ENCODE assay signal across 29 mouse cellular contexts in the genomic region with DNA sequence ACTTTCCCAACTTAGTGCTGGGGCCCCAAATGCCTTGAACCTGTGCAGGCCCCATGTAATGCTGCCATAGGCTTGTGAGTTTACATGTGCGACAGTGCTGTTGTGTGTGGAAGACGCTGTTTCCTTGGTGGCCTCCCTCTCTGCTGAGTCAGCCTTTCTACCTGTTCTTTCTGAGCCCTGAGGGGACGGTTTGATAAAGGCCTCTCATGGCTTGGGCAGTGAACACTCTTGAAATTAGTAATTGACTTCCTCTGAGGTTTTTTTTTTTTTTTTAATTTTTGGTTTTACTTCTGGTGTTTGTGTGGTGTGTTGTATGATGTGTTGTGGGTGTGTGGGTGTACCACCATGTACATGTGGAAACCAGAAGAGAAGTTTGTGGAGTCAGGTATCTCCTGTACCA. TPM values are rescaled to one million over a fixed set of nuclear protein-coding genes. Genes with fewer than 3 reads are reported as not detected.
A peak's percentile ranks its signal among the peaks of the same experiment; 100 is the strongest.
DNase-seq lines count a peak whose midpoint lies in the region; ATAC-seq and TF ChIP-seq lines count a peak whose summit lies in the region.
"Had no signal": no experiment of that assay in that cellular context is flagged by ENCODE, and none has a peak within 500 bp of the region (broad histone marks: within the 10 kb centered on the region; RNA-seq: fewer than 3 reads in every experiment).

No protein-coding gene starts in this region.

- WGBS in hindbrain, embryonic 13.5 days, result 79% methylated on average over 3 of the region's 3 CpGs
- 82% methylated on average over 3 of the region's 3 CpGs for WGBS in midbrain, embryonic 15.5 days

- peak; percentile 30 for DNase-seq in CD4-positive, CD25-positive, alpha-beta regulatory T cell, adult 2 months (ENCODE audit: low read depth, low spot score)
- no peak for DNase-seq in ES-E14 (ENCODE audit: low read depth, low spot score)
- DNase-seq in testis, postnatal 14 days (ENCODE audit: low spot score), result no peak
- DNase-seq: adrenal gland, adult 8-10 months; adrenal gland, postnatal 25 days; cerebellum, adult 11-12 months; cerebellum, adult 8-10 months; cerebellum, postnatal 10 days; cerebellum, postnatal 36 days; embryo, embryonic 11 days; gastrocnemius, postnatal 10 days; heart, adult 18-20 months; heart, postnatal 14 days; heart, postnatal 4 days; kidney, adult 18-20 months had no signal

- ATAC-seq in megakaryocyte, adult 5-6 weeks (ENCODE audit: poor library complexity, severe bottlenecking), result no peak
- ATAC-seq in inflammation-experienced regulatory T-cells, adult 6 months, result peak; percentile 68
- no peak for ATAC-seq in hindbrain, embryonic 13.5 days (ENCODE audit: low FRiP score)
- ATAC-seq in midbrain, embryonic 15.5 days (replicated peaks), result no peak
- ATAC-seq: forebrain, embryonic 15.5 days; intestine, embryonic 16.5 days had no signal

- no peak overlapping the region; the same call in 1 of the 2 replicates for H3K27ac ChIP-seq in ES-E14 (ENCODE audit: insufficient read depth, low read depth, low read length, poor library complexity, severe bottlenecking)
- H3K27ac ChIP-seq in hindbrain, embryonic 13.5 days, result no peak overlapping the region
- no peak overlapping the region for H3K27ac ChIP-seq in midbrain, embryonic 15.5 days
- H3K27ac ChIP-seq: embryonic facial prominence, embryonic 10.5 days; embryonic facial prominence, embryonic 13.5 days; forebrain, embryonic 12.5 days; forebrain, embryonic 15.5 days; heart, embryonic 10.5 days; heart, embryonic 13.5 days; hindbrain, embryonic 15.5 days had no signal

- H3K27me3 ChIP-seq in megakaryocyte, embryonic 14.5 days (replicated peaks), result no peaks in the 10 kb centered on the region
- H3K27me3 ChIP-seq in hindbrain, embryonic 13.5 days, result no peaks in the 10 kb centered on the region
- H3K27me3 ChIP-seq in midbrain, embryonic 15.5 days (replicated peaks), result no peaks in the 10 kb centered on the region
- H3K27me3 ChIP-seq: embryonic facial prominence, embryonic 13.5 days; forebrain, embryonic 12.5 days; forebrain, embryonic 15.5 days; heart, embryonic 13.5 days; hindbrain, embryonic 15.5 days had no signal

- H3K9me3 ChIP-seq in megakaryocyte, embryonic 14.5 days, result no peaks in the 10 kb centered on the region
- no peaks in the 10 kb centered on the region for H3K9me3 ChIP-seq in ES-E14 (ENCODE audit: control insufficient read depth, insufficient read depth, low read depth, low read length)
- H3K9me3 ChIP-seq in hindbrain, embryonic 13.5 days, result no peaks in the 10 kb centered on the region
- no peaks in the 10 kb centered on the region for H3K9me3 ChIP-seq in midbrain, embryonic 15.5 days
- H3K9me3 ChIP-seq: embryonic facial prominence, embryonic 10.5 days; embryonic facial prominence, embryonic 13.5 days; forebrain, embryonic 12.5 days; forebrain, embryonic 15.5 days; heart, embryonic 10.5 days; heart, embryonic 13.5 days; hindbrain, embryonic 15.5 days had no signal

- no peak overlapping the region for H3K9ac ChIP-seq in ES-E14 (ENCODE audit: insufficient read depth, low read depth, low read length, poor library complexity, severe bottlenecking)
- H3K9ac ChIP-seq in hindbrain, embryonic 13.5 days, result no peak overlapping the region
- H3K9ac ChIP-seq in midbrain, embryonic 15.5 days, result no peak overlapping the region
- H3K9ac ChIP-seq: embryonic facial prominence, embryonic 13.5 days; forebrain, embryonic 12.5 days; forebrain, embryonic 15.5 days; heart, embryonic 13.5 days; hindbrain, embryonic 15.5 days had no signal

- H3K36me3 ChIP-seq in megakaryocyte, embryonic 14.5 days (replicated peaks; ENCODE audit: low read length), result peaks cover 45% of the 10 kb centered on the region
- H3K36me3 ChIP-seq in ES-E14 (ENCODE audit: control insufficient read depth, insufficient read depth, low read length, poor library complexity, severe bottlenecking), result no peaks in the 10 kb centered on the region
- H3K36me3 ChIP-seq in hindbrain, embryonic 13.5 days, result 0 out of 2 replicates have a peak, but pooled peaks cover 3% of the 10 kb centered on the region
- H3K36me3 ChIP-seq in midbrain, embryonic 15.5 days (replicated peaks), result no peaks in the 10 kb centered on the region
- H3K36me3 ChIP-seq: forebrain, embryonic 12.5 days had no signal

- peaks cover 41% of the 10 kb centered on the region for H3K4me1 ChIP-seq in megakaryocyte, embryonic 14.5 days
- no peaks in the 10 kb centered on the region for H3K4me1 ChIP-seq in ES-E14 (ENCODE audit: control insufficient read depth in 2 of 2, insufficient read depth in 2 of 2, low read length in 2 of 2, poor library complexity in 1 of 2)
- no peaks in the 10 kb centered on the region for H3K4me1 ChIP-seq in hindbrain, embryonic 13.5 days (replicated peaks)
- no peaks in the 10 kb centered on the region for H3K4me1 ChIP-seq in midbrain, embryonic 15.5 days
- H3K4me1 ChIP-seq: embryonic facial prominence, embryonic 10.5 days; embryonic facial prominence, embryonic 13.5 days; forebrain, embryonic 12.5 days; forebrain, embryonic 15.5 days; heart, embryonic 10.5 days; heart, embryonic 13.5 days; hindbrain, embryonic 15.5 days had no signal

- in situ Hi-C loops in ES-E14 (cut with MboI; ENCODE audit: low sequenced_read_pairs in 2 of 2, unreplicated experiment in 2 of 2), result no loop called here

- no peak overlapping the region for H3K4me2 ChIP-seq in hindbrain, embryonic 13.5 days
- H3K4me2 ChIP-seq in midbrain, embryonic 15.5 days, result no peak overlapping the region
- H3K4me2 ChIP-seq: embryonic facial prominence, embryonic 13.5 days; forebrain, embryonic 12.5 days; forebrain, embryonic 15.5 days; heart, embryonic 13.5 days; hindbrain, embryonic 15.5 days had no signal

- peak overlapping the region; percentile 59 for H3K4me3 ChIP-seq in megakaryocyte, embryonic 14.5 days (replicated peaks)
- H3K4me3 ChIP-seq in ES-E14 (ENCODE audit: insufficient read depth in 1 of 2, low read depth in 1 of 2, low read length in 2 of 2, poor library complexity in 1 of 2, severe bottlenecking in 1 of 2), result no peak overlapping the region
- H3K4me3 ChIP-seq in hindbrain, embryonic 13.5 days, result no peak overlapping the region
- H3K4me3 ChIP-seq in midbrain, embryonic 15.5 days, result no peak overlapping the region
- H3K4me3 ChIP-seq: embryonic facial prominence, embryonic 10.5 days; embryonic facial prominence, embryonic 13.5 days; erythroblast, embryonic 14.5 days; forebrain, embryonic 12.5 days; forebrain, embryonic 15.5 days; heart, embryonic 10.5 days; heart, embryonic 13.5 days; hindbrain, embryonic 15.5 days had no signal

TF ChIP-seq in ES-E14, 5 proteins besides CTCF, POLR2A, EP300 and RAD21:
- TF ChIP-seq MAFK (IDR thresholded peaks at IDR 0.05; ENCODE audit: insufficient read depth, low read depth, low read length) (0 out of 2 replicates have a peak, but pooled peaks have one; percentile 43), ZNF384 (IDR thresholded peaks at IDR 0.05; ENCODE audit: low read depth, low read length) (no peak)

RNA-seq across cellular contexts. Expression of gene Hace1, which starts 57.6 kb away (rescaled TPM):
- polyA plus RNA-seq in megakaryocyte, embryonic 14.5 days (2012; ENCODE audit: insufficient read depth, low replicate concordance), result 0.71 and 1.8 TPM in 2 replicates
- total RNA-seq in megakaryocyte, adult 5-6 weeks (2015), result 14.3 and 16.2 TPM in 2 replicates
- total RNA-seq in megakaryocyte, adult 5-6 weeks (2017), result 21.2 and 22.4 TPM in 2 replicates
- total RNA-seq in ES-E14 (2012; rRNA removed), result 14.5 and 16.9 TPM in 2 replicates
- 1 to 10 TPM; 6.9 to 8.8 (median 7.0) TPM for polyA plus RNA-seq in inflammation-experienced regulatory T-cells, adult 6 months (2017; shearing (Covaris generic))
- 16.9 and 19.0 TPM in 2 replicates for polyA plus RNA-seq in hindbrain, embryonic 13.5 days (2015; fragmentation: Nextera tagmentation; extraction: Ambion mirVana)
- 18.7 and 19.0 TPM in 2 replicates for polyA plus RNA-seq in midbrain, embryonic 15.5 days (2015; fragmentation: Nextera tagmentation; extraction: Ambion mirVana)
